Mouse (Mus musculus): ENCODE measurements around the gene Umad1. TPM values are rescaled to one million over a fixed set of nuclear protein-coding genes. Genes with fewer than 3 reads are reported as not detected.

Gene Umad1
- polyA plus RNA-seq, 1 experiment from 2014 or later = 21.2 TPM

GRCm38 (mm10) chr6:8358232-8358631 lies 99.1 kb downstream of the Umad1 start:
- WGBS = 79% methylated on average over 2 of the region's 2 CpGs
- H3K27ac ChIP-seq = no peak overlapping the region
- no peak overlapping the region for H3K4me2 ChIP-seq
- no peaks in the 10 kb centered on the region for H3K9me3 ChIP-seq
- no peak for ATAC-seq (ENCODE audit: low FRiP score)
- H3K4me3 ChIP-seq (replicated peaks) = no peak overlapping the region
- H3K4me1 ChIP-seq = peaks cover 15% of the 10 kb centered on the region
- no peaks in the 10 kb centered on the region for H3K36me3 ChIP-seq (replicated peaks)
- H3K9ac ChIP-seq = no peak overlapping the region
- no peaks in the 10 kb centered on the region for H3K27me3 ChIP-seq

GRCm38 (mm10) chr6:8358782-8359181 lies 99.7 kb downstream of the Umad1 start:
- ATAC-seq (ENCODE audit: low FRiP score) = no peak
- Histone ChIP-seq H3K27ac (no peak overlapping the region), H3K9me3 (no peaks in the 10 kb centered on the region), H3K4me1 (peaks cover 10% of the 10 kb centered on the region), H3K36me3 (replicated peaks) (no peaks in the 10 kb centered on the region), H3K4me2 (no peak overlapping the region), H3K27me3 (no peaks in the 10 kb centered on the region), H3K9ac (no peak overlapping the region), H3K4me3 (replicated peaks) (no peak overlapping the region)
- WGBS = 9% methylated on average over 2 of the region's 2 CpGs

GRCm38 (mm10) chr6:8360805-8361204 lies 101.7 kb downstream of the Umad1 start:
- Histone ChIP-seq H3K4me2 (no peak overlapping the region), H3K4me3 (replicated peaks) (no peak overlapping the region), H3K27ac (no peak overlapping the region), H3K36me3 (replicated peaks) (peaks cover 3% of the 10 kb centered on the region; the same call in 1 of the 2 replicates), H3K27me3 (no peaks in the 10 kb centered on the region), H3K4me1 (peaks cover 6% of the 10 kb centered on the region), H3K9ac (no peak overlapping the region), H3K9me3 (no peaks in the 10 kb centered on the region)
- ATAC-seq (ENCODE audit: low FRiP score) = no peak
- 71% methylated on average over 7 of the region's 7 CpGs for WGBS

GRCm38 (mm10) chr6:8364033-8364756 lies 105.1 kb downstream of the Umad1 start:
- Histone ChIP-seq H3K27me3 (no peaks in the 10 kb centered on the region), H3K36me3 (replicated peaks) (peaks cover 3% of the 10 kb centered on the region; the same call in 1 of the 2 replicates), H3K4me1 (peaks cover 12% of the 10 kb centered on the region), H3K4me2 (no peak overlapping the region), H3K27ac (no peak overlapping the region), H3K9ac (no peak overlapping the region), H3K4me3 (replicated peaks) (no peak overlapping the region), H3K9me3 (no peaks in the 10 kb centered on the region)
- ATAC-seq (ENCODE audit: low FRiP score) = no peak
- 74% methylated on average over 12 of the region's 12 CpGs for WGBS

- Histone ChIP-seq H3K4me2 (no peak overlapping the region), H3K9me3 (no peaks in the 10 kb centered on the region), H3K27ac (no peak overlapping the region), H3K4me1 (peaks cover 12% of the 10 kb centered on the region), H3K9ac (no peak overlapping the region), H3K27me3 (no peaks in the 10 kb centered on the region), H3K4me3 (replicated peaks) (no peak overlapping the region), H3K36me3 (replicated peaks) (peaks cover 3% of the 10 kb centered on the region; the same call in 1 of the 2 replicates)
- no peak for ATAC-seq (ENCODE audit: low FRiP score)
- WGBS = 93% methylated on average over 11 of the region's 11 CpGs
Measured at GRCm38 (mm10) chr6:8364757-8365150, 105.7 kb downstream of the Umad1 start.

GRCm38 (mm10) chr6:8367675-8368074 lies 108.6 kb downstream of the Umad1 start:
- WGBS = 81% methylated on average over 4 of the region's 4 CpGs
- H3K4me3 ChIP-seq (replicated peaks) = no peak overlapping the region
- ATAC-seq (ENCODE audit: low FRiP score) = peak; percentile 59; the same call in 1 of the 2 replicates
- peaks cover 3% of the 10 kb centered on the region; the same call in 1 of the 2 replicates for H3K36me3 ChIP-seq (replicated peaks)
- H3K4me2 ChIP-seq = no peak overlapping the region
- peaks cover 9% of the 10 kb centered on the region for H3K4me1 ChIP-seq
- no peak overlapping the region for H3K27ac ChIP-seq
- H3K9me3 ChIP-seq = no peaks in the 10 kb centered on the region
- H3K27me3 ChIP-seq = no peaks in the 10 kb centered on the region
- H3K9ac ChIP-seq = no peak overlapping the region

DNA sequence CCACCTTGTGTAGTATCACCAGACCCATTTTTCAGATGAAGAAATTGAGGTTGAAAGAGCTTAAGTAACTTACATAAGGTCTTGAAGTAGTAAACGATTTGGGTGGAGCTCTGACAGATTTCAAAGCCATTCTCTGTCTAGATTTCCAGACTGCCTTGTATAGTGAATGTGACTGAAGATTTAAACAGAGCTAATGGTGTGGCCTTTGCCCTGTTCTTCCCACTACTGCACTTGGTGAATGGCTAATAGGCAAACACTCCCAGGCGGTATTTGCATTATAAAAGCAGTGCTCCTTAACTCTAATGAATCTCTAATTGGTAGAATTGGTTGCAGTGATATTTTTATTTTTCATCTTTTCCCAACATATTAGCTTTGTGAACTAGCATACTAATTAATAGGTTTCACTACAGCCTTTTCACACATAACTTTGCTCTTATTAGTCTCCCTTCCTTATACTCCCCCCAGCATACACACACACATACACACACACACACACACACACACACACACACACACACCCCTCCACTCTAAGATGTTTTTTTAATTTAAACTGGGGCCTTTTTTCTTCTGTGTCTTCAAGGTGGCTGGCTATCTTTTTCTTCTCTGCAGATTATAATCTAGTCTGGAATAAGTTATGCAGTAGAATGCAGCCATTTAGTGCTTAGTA lies 109.2 kb downstream of the Umad1 start:
- Histone ChIP-seq H3K9ac (no peak overlapping the region), H3K4me1 (peaks cover 9% of the 10 kb centered on the region), H3K27me3 (no peaks in the 10 kb centered on the region), H3K36me3 (replicated peaks) (peaks cover 3% of the 10 kb centered on the region; the same call in 1 of the 2 replicates), H3K27ac (no peak overlapping the region), H3K9me3 (no peaks in the 10 kb centered on the region), H3K4me3 (replicated peaks) (no peak overlapping the region), H3K4me2 (no peak overlapping the region)
- 22% methylated on average over 2 of the region's 2 CpGs for WGBS
- ATAC-seq (ENCODE audit: low FRiP score) = peak; percentile 88

- no peak for ATAC-seq (ENCODE audit: low FRiP score)
- peaks cover 11% of the 10 kb centered on the region for H3K4me1 ChIP-seq
- no peaks in the 10 kb centered on the region for H3K27me3 ChIP-seq
- H3K9ac ChIP-seq = no peak overlapping the region
- WGBS = 86% methylated on average over 3 of the region's 3 CpGs
- H3K36me3 ChIP-seq (replicated peaks) = no peaks in the 10 kb centered on the region
- H3K27ac ChIP-seq = no peak overlapping the region
- no peaks in the 10 kb centered on the region for H3K9me3 ChIP-seq
- no peak overlapping the region for H3K4me2 ChIP-seq
- no peak overlapping the region for H3K4me3 ChIP-seq (replicated peaks)
Measured at GRCm38 (mm10) chr6:8370624-8371023, 111.5 kb downstream of the Umad1 start.

DNA sequence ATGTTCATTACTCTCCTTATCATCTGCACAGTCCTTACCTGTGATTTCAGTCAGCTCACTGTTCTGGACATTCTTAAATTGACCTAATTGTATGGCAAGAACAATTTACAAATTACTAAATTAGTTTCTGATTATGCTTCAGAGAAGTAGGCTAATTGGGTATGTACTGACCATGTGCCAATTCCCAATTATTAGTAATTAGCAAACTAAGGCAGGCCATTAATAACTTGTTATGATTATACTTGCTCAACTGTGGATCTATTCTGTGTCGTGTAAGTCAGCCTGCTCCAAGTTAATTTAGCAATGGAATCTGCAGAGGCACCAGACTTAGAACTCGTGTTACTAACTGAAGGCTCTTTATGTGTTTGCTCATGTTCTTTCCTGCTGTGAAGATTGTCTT lies 114.0 kb downstream of the Umad1 start:
- Histone ChIP-seq H3K9ac (no peak overlapping the region), H3K4me3 (replicated peaks) (no peak overlapping the region), H3K36me3 (replicated peaks) (peaks cover 7% of the 10 kb centered on the region; the same call in 1 of the 2 replicates), H3K9me3 (no peaks in the 10 kb centered on the region), H3K4me2 (no peak overlapping the region), H3K27ac (no peak overlapping the region), H3K4me1 (peaks cover 6% of the 10 kb centered on the region), H3K27me3 (no peaks in the 10 kb centered on the region)
- no peak for ATAC-seq (ENCODE audit: low FRiP score)
- 32% methylated on average over 2 of the region's 2 CpGs for WGBS

GRCm38 (mm10) chr6:8373851-8374250 lies 114.8 kb downstream of the Umad1 start:
- no peak overlapping the region for H3K9ac ChIP-seq
- H3K27ac ChIP-seq = no peak overlapping the region
- no peak overlapping the region for H3K4me2 ChIP-seq
- no peak overlapping the region for H3K4me3 ChIP-seq (replicated peaks)
- H3K4me1 ChIP-seq = peaks cover 6% of the 10 kb centered on the region
- 47% methylated on average over 8 of the region's 8 CpGs for WGBS
- no peaks in the 10 kb centered on the region for H3K27me3 ChIP-seq
- no peaks in the 10 kb centered on the region for H3K9me3 ChIP-seq
- no peak for ATAC-seq (ENCODE audit: low FRiP score)
- peaks cover 7% of the 10 kb centered on the region; the same call in 1 of the 2 replicates for H3K36me3 ChIP-seq (replicated peaks)

GRCm38 (mm10) chr6:8374290-8374689 lies 115.2 kb downstream of the Umad1 start:
- Histone ChIP-seq H3K9me3 (no peaks in the 10 kb centered on the region), H3K27me3 (no peaks in the 10 kb centered on the region), H3K4me3 (replicated peaks) (no peak overlapping the region), H3K4me1 (peaks cover 6% of the 10 kb centered on the region), H3K9ac (no peak overlapping the region), H3K27ac (no peak overlapping the region), H3K36me3 (replicated peaks) (peaks cover 7% of the 10 kb centered on the region; the same call in 1 of the 2 replicates), H3K4me2 (no peak overlapping the region)
- peak; percentile 63; the same call in 1 of the 2 replicates for ATAC-seq (ENCODE audit: low FRiP score)
- WGBS = 59% methylated on average over 6 of the region's 6 CpGs

GRCm38 (mm10) chr6:8374712-8375111 lies 115.6 kb downstream of the Umad1 start:
- WGBS = 72% methylated on average over 4 of the region's 4 CpGs

More at GRCm38 (mm10) chr6:8374712-8375111, 115.6 kb downstream of the Umad1 start:
- Histone ChIP-seq H3K27me3 (no peaks in the 10 kb centered on the region), H3K4me1 (peaks cover 6% of the 10 kb centered on the region), H3K9me3 (no peaks in the 10 kb centered on the region), H3K4me3 (replicated peaks) (no peak overlapping the region), H3K36me3 (replicated peaks) (peaks cover 7% of the 10 kb centered on the region; the same call in 1 of the 2 replicates), H3K27ac (no peak overlapping the region), H3K4me2 (no peak overlapping the region), H3K9ac (no peak overlapping the region)
- ATAC-seq (ENCODE audit: low FRiP score) = peak; percentile 61

All from forebrain, embryonic 12.5 days (tissue).